Mouse (Mus musculus): ENCODE results near the gene Asrgl1. TPM values are rescaled to one million over a fixed set of nuclear protein-coding genes. Genes with fewer than 3 reads are reported as not detected.
A peak's percentile ranks its signal among the peaks of the same experiment; 100 is the strongest.
"Not testable (repeated sequence)": the region's sequence is repeated elsewhere in the genome, so short reads cannot be mapped to it uniquely, and the experiment has no call there.

Gene Asrgl1
- total RNA-seq, 2 experiments from 2014 or later: 30.2 to 32.2 TPM

DNA sequence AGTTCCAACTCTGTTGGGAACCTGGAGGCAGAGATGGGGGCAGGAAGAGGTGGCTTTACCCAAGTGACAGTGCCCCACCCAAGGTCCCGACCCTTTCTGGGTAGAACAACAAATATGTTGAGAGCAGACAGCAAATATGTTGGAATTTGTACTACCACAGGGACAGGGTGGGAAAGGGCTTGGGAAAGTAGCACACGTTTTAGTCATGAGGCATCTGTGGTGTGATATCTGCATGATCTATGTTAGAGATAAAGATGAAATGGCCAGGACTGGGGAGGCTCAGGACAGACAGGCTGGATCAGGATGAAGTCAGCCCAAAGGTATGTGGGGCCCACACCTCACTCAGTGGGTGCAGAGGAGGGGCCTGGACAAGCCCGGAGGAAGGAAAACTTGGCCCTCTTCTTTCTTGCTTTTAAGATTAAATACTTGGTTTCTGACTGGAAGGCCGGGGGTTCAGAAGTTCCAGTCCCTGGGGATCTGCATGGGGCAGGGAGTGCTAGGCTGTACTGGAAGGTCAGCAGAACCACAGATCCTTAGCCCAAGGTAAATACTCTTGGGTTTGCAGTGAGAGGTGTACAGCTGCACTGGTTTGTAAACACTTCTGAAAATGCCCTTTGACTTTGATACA is 28.6 kb downstream of the Asrgl1 start:
- DNase-seq: peak in 1 of 2 experiments; percentile 30
- intact Hi-C loops (cut with DNase I): loop anchor here (5.0 kb wide), 1 partner anchor 250 kb away; no protein-coding TSS in a partner anchor

DNA sequence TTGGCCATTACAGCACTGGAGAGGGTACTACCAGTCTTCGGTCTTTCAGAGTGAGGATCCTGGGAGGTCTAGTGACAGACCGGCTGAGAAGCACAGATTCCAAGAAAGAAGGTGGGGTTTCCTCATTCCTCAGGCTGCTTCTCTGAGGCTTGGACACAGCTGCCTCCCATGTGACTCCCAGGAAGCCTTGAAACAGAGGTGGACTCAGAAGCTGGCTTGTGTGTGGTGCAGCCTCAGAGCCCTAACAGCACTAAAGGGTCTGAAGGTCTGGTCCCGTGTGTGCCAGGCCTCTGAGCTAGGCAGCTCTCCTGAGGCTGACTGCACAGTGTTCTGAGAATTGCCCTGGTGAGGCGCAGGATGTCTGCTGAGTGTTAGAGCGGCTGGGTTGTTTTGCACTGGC is 29.3 kb downstream of the Asrgl1 start:
- intact Hi-C loops (cut with DNase I): loop anchor here (5.0 kb wide), 1 partner anchor 249 kb away; no protein-coding TSS in a partner anchor
- DNase-seq: peak in 1 of 2 experiments; percentile 31

DNA sequence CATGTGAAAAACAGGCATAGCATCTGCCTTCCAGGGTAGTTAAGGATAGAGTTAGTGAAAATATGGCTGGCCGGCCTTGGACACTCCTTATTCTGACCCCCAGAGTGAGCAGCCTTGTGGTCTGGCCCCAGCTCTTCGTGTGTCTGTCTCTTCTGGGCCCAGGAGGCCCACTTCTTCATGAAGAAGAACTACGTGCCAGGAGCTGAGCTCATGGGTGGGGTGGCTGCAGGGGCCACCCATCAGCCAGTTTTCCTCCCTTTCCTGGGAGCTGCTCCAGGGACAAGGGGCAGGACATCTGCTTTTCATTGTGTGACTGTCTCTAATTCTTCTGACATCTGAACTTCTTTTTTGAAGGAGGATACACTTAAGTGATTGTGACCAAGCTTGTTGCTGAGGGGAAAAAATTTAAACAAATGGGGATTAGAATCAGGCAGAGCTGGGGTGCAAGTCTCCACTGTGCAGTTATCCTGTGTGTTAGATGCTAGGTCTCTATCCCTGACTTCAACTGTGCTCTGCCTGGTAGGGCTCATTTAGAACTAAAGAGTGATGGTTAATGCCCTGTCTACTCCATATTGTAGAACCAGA is 30.2 kb downstream of the Asrgl1 start:
- intact Hi-C loops (cut with DNase I): loop anchor here (5.0 kb wide), 1 partner anchor 248 kb away; no protein-coding TSS in a partner anchor
- peak; percentile 49 to 72 for DNase-seq

DNA sequence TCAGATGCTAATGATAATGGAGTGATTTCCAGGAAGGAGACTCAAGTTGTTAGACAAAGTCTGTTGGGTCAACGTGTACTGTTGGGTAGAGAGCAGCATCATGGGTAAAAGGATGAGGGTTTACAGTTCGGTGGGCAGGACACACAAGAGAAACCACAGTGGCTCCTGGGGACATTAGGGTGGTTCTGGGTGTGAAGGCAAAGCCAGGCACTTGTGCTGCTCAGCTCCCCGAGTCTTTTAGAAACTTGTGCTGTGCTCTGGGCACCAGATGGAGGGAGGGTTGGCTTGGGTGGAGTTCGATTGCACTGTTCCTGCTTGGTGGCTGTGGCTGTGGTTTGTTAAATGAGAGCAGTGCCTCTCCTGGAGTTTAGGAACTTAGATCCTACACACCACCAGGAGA is 31.4 kb downstream of the Asrgl1 start:
- DNase-seq: no peak
- intact Hi-C loops (cut with DNase I): loop anchor here (5.0 kb wide), 1 partner anchor 257 kb away; no protein-coding TSS in a partner anchor

DNA sequence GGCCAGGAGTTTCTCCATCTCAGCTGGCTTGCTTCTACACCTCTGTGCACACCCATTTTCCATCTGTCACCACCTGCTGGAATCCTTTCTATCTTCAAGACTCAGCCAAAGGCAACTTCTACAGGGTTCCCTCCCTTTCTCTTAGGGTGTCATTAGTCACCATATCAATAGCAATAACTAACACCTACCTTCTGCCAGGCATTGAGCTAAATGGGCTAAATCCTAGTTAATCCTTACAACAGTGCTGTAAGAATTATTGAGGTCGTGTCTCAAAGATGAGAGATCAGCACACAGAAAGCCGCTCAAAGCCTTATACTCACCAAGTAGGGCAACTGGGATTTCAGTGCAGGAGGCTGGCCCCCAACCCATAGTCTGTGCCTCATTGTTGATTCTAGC is 34.4 kb downstream of the Asrgl1 start:
- no peak for DNase-seq
- intact Hi-C loops (cut with DNase I): loop anchor here (5.0 kb wide), 1 partner anchor 254 kb away; no protein-coding TSS in a partner anchor

DNA sequence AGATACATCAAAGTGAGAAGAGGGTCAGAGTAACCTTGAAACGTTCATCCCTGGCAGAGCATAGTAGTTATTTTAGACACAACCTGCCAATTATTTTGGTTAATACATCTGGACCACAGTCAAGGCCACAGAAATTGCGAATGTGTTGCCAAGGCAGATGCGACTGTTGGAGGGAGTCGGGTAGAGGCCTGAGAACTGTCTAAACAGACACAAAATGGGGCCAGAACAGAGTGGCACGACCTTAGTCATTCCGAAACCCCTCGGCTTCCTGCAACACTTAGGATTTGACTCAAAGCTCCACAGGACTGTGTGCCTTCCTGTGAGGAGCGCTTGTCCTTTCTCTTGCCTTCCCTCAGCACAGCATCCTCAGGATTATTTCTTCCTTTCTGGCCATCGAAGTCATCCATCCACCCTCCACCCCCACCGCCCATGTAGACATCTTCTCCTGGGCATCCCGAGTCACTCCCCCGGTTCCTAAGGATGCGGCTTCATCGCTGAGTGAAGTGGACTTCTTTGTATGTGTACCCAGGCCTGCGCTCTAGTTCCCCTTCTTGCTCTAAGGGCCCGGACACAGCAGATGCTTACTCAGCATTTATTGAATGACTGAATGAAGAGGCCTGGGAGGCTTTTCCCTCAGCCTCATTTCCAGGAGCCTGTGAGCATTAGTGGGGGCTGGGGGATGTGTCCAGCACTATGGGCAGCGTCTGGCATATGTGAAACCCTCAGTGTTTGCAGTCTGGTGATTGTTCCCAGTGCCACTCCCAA is 35.0 kb downstream of the Asrgl1 start:
- intact Hi-C loops (cut with DNase I): loop anchor here (5.0 kb wide), 1 partner anchor 253 kb away; no protein-coding TSS in a partner anchor

DNA sequence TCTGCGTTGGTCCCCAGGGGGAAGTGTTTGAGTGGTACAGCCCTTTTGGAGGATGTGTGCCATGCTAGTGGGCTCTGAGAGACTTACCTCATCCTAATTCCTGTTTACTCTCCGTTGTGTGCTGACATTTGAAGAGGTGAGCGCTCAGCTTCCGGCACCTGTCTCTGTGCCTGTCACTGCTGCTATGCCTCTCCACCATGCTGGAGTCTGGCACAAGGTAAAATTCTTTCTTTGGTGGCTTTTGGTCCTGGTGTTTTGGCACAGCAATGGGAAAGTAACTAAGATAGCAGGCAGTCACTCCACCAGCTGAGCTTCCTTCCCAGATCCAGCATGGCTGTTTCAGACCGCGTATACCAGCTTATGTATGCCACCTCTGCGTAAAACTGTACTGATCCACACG is 35.7 kb downstream of the Asrgl1 start:
- DNase-seq: no peak
- intact Hi-C loops (cut with DNase I): loop anchor here (5.0 kb wide), 1 partner anchor 252 kb away; no protein-coding TSS in a partner anchor

More for the DNA sequence above, 35.0 kb downstream of the Asrgl1 start:
- DNase-seq: no peak

DNA sequence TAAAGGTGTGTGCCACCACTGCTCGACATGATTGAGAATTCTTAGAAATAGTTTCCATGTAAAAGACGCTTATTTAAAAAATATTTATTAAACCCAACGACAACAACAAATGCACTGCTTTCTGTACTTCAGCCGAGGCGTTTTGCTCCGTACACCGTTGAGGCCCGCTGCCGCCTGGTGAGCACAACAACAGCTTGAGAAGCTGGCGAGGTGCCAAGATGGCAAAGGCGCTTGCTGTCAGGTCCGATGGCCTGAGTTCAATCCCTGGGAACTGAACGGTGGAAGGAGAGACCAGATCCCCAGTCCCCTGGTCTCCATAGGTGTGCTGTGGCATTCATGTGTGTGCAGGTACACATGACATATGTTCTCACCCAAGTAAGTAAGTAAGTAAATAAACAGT is 38.0 kb downstream of the Asrgl1 start:
- DNase-seq: no peak
- intact Hi-C loops (cut with DNase I): no loop called here

DNA sequence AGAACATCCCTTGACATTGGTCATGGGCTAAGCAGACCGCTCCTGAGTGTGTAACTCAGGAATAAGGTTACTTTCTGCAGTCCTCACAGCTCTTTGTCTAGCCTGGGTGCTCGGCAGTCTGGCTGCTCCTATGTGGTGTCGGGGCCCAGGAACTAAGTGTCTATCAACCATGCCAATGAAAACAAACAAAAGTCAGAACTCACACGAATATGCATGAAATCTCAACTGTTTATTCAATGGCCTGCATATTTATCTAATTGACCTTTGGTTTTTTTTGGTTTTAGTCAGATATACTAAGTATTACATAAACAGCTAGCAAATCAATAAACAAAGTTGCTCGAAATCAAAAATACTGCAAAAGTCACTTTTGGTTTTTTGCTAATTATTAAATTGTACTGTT is 40.3 kb downstream of the Asrgl1 start:
- DNase-seq: no peak
- intact Hi-C loops (cut with DNase I): no loop called here

DNA sequence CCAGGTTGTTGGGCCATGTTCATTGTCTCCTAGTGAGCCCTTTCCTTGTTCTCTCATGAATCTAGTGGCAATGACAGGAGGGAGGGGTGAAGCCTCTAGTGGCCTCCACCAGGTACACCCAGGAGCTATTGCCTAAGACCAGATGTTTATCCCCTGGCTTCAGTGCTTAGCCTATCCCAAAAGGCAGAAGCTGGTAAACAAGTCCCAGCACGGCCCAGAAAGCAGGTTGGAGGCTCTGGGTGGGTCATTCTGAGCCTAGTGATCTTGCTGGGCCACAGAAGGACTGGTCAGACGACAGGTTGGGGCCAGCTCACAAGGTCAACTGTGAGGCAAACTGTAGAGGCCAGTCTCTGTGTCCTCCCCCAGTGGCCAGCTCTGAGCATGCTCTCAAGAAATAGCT is 44.7 kb downstream of the Asrgl1 start:
- intact Hi-C loops (cut with DNase I): no loop called here
- no peak for DNase-seq

DNA sequence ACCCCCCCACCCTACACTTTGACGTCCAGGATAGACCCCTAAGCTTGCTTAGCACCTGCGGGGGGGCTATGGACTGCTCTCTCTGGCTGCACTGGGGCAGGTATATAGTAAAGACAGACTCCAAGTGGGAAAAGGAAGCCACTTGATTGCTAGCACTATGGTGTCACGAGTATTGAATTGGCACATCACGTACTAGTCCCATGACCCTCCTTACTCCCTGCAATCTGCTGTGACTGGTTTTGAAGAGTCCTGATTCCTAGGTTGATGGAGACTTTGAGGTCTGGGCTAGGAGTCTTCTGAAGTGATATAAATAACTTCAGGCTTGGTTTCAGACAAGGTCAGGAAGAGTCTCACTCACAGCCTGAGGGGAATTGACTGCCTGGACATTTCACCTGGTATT is 45.2 kb downstream of the Asrgl1 start:
- intact Hi-C loops (cut with DNase I): no loop called here
- DNase-seq: no peak

DNA sequence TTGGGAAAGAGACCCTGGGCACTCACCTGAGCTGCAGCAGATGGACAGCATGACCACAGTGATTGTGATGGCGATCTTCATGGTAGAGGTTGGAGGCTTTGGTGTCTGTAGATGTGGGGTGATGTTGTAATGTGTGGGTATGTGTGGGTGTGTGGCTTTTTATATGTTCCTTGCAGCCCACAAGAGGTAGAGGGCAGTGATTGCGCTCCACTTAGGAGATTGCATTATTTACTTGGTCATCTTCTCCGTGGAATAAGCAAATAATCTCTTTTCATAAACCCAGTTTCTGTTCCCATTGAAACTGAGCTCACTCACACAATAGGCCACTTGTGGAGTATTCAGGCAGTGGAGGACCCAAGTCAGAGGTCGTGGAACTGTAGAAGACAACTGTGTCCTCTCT is 47.6 kb downstream of the Asrgl1 start, which contains the start of gene Scgb1a1:
TSS of gene Scgb1a1 (minus strand) at position 138 of the 400 bp plus-strand sequence.
- no peak for DNase-seq
- intact Hi-C loops (cut with DNase I): no loop called here

DNA sequence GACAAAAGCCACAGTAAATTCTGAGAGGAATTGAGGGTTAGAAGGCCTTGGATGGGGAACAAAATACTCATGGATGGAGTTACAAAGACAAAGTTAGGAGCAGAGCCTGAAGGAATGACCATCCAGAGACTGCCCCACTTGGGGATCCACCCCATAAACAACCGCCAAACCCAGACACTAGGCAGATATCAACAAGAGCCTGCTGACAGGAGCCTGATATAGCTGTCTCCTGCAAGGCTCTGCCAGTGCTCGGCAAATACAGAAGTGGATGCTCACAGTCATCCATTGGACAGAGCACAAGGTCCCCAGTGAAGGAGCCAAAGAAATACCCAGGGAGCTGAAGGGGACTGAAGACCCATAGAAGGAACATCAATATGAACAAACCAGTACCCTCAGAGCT is 51.5 kb downstream of the Asrgl1 start:
- intact Hi-C loops (cut with DNase I): loop anchor here (2.0 to 5.0 kb wide), 2 partner anchors 92 to 105 kb away; no protein-coding TSS in a partner anchor

DNA sequence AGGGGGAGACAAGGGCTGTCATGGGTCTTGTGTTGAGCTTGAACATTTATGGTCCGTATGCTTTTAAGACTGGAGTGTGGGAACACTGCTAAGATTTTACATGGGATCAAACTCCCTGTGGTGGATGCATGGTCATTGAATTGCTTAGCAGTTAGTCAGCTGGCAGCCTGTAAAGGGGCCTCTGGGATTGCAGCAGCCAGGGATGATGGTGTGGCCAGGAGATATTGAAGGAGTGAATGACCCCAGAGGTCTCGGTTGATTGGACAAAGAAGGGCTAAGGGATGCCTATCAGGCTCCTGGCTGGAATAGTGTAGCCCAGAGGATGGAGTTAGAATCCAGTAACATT is 52.5 kb downstream of the Asrgl1 start:
- intact Hi-C loops (cut with DNase I): loop anchor here (2.0 to 5.0 kb wide), 2 partner anchors 91 to 104 kb away; no protein-coding TSS in a partner anchor

More for the DNA sequence above, 51.5 kb downstream of the Asrgl1 start:
- DNase-seq: not testable (repeated sequence)

DNA sequence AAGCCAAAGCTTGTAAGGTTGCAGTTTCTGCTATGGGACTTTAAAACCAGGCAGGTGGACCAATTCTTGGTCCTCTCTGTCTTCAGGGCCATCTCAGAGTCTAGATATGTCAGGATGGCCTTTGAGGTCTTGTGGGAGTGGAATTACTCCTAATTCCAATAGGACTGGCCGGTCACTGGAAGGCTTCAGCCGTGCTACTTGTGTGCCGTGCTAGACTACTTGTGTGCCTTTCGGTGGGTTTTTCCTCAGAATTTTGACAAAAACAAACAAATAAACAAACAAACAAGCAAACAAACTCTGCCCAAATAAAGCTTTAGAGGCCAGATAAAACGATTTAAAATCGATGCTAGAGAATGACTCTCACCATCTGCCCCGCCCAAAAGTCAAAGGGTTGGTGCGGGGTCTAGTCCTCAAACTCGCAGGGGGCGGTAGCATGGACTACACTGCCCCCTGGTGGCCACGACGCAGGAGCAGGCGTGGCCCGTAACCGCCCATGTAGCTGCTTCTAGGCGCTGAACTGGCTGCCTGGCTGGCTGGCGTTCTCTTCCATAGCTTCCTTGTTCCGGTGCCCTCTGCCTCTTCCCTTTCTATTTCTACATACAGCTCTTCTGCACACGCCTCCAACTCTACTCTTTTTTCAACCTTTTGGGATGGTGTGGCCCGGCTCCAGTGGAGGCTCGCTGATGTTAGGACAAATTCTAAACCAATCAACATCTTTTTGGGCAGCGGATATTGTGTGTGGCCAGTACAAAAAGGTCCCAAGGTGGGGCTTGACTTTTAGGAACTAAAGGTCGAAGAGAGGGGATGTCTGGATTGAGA is 53.0 kb downstream of the Asrgl1 start:
- intact Hi-C loops (cut with DNase I): loop anchor here (2.0 to 5.0 kb wide), 2 partner anchors 90 to 104 kb away; no protein-coding TSS in a partner anchor
- peak; percentile 82 to 84 for DNase-seq

More for the DNA sequence above, 52.5 kb downstream of the Asrgl1 start:
- DNase-seq: no peak

DNA sequence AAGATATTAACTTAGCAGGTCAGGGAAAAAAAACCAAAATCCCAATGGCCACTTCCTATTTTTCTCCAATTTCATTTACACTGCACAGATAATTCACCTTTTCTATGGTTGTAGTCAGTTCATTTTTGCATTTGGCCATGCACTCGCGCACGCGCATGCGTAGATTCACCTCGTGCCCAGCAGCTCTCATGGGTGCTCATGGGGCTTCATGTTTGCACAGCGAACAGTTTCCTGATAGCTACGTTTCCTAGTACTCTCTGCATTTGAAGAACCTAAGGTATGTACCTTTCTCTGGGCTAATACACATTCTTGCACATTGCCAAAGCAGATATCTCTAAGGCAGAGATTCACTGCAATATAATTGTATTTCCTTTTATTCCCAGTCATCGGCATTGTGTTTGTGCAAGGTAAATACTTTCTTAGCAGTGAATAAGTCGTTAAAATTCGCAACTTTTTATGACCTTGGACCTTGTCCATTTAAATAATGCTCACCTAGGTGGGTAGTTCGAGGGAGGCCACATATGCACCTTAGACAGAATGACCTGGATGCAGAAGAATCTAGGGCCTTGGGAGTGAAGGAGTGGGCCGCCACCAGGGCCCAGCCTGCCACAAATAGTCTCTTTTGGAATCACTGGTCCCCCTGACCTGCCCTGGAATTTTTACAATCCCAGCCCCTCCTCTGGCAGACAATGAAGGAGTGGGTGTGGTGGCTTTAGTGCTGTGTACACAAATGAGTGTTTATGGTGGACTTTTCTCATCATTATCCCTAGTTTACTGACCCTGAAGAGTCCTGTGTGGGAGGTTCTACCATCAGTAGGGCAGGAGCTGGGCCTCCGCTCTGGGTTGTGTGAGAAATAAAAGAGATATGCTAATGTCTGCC is 53.9 kb downstream of the Asrgl1 start:
- intact Hi-C loops (cut with DNase I): loop anchor here (2.0 to 5.0 kb wide), 2 partner anchors 89 to 103 kb away; no protein-coding TSS in a partner anchor
- DNase-seq: no peak

DNA sequence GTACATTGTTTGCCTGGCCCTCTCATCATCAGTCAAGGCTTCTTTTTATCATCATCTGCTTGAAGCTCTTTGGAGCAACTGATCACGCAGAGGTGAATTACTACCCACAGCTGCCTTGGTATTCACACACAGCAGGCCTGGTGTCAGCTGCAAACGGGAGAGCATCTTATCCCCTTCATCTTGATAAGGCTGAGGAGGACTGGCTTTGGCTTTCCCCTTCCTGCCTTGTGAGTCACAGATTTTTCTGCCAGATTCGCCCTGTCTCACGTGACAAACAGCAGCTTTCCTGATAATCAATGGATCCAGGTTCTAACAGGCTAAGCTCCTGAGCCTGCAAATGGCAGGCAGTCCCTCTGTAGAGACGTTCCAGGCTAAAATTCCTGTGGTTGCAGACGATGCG is 55.5 kb downstream of the Asrgl1 start:
- intact Hi-C loops (cut with DNase I): loop anchor here (5.0 kb wide), 1 partner anchor 88 kb away; no protein-coding TSS in a partner anchor

DNA sequence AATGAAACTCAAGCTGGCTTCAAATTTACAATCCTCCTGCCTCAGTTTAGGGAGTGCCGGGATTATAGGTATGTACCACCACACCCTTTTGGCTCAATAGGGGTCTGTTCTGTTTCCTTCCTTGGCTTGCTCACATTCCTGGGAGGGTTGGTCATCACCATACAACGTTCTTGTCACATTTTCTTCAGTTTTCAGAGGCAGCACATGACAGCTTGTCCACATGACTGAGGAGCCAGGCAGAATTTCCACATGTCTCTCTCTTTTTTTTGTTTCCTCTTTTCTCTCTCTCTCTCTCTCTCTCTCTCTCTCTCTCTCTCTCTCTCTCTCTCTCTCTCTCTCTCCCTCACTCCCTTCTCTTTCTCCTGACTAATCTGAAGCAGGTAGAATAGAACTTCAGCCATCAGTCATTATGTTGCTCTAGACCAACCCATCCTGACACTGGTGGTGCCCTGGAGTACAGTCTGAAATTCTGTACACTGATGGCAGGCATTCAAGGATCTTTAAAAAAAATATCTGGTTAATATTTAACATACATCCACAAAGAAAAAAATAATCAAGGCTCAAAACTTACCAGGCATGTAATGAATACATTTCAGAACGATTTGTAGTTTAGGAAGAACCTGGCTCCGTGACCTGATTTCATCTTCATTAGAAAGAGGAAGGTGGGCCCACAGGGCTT is 58.3 kb downstream of the Asrgl1 start:
- no peak for DNase-seq
- intact Hi-C loops (cut with DNase I): no loop called here

More for the DNA sequence above, 55.5 kb downstream of the Asrgl1 start:
- no peak for DNase-seq

All from gastrocnemius, postnatal 36 days (tissue).